Mouse (Mus musculus): ENCODE results near the gene Papola.

- TF ChIP-seq CTCF (IDR thresholded peaks at IDR 0.05; ENCODE audit: low read depth) (no peak), EP300 (IDR thresholded peaks at IDR 0.05; ENCODE audit: low read depth) (no peak)
Measured at GRCm38 (mm10) chr12:105794896-105795295, 10.4 kb downstream of the Papola start.
